Mouse (Mus musculus) testis, adult 2 months (tissue): ENCODE measurements at regions not wholly inside any gene's neighbourhood (a gene's known extent, or its start where the extent isn't known, plus 50 kb on each side); places are given as distances from the start of the nearest gene placed in this dataset.

Source experiments
- CTCF ChIP-seq: fragments of 200-500 bp; IDR thresholded peaks from 2 replicates; pipeline ENCODE4 v1.5.1; 2012; ENCODE audit warnings: low read depth, mild to moderate bottlenecking, inconsistent platforms, low read length, moderate library complexity; ENCODE audit not compliant: control insufficient read depth, insufficient read depth, insufficient replicate concordance
- POLR2A ChIP-seq: fragments of 200-500 bp; IDR thresholded peaks from 2 replicates; pipeline ENCODE4 v1.6.1; 2012; ENCODE audit warnings: low read depth, mild to moderate bottlenecking, inconsistent platforms, low read length, moderate library complexity; ENCODE audit not compliant: control insufficient read depth

DNA sequence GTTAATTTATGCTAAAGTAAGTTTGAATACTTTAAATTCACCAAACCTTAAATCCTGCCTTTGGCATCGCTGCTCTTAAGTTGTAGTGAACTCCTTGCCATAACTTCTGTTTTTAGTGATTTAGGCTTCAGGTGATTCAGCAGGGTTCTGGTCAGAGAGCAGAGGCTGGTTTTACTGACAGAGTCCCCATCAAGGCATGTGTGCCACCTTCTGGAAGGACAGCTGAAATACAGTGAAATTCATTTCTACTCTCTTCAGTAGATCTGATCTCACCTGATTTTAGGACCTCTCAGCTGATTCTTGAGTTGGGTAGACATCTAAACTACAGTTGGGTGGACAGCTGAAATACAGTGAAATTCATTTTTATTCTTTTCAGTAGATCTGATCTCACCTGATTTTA, 132.4 kb upstream of the Galnt5 start:
- TF ChIP-seq CTCF = no peak
- TF ChIP-seq POLR2A = no peak
